Mouse (Mus musculus): ENCODE measurements around the gene Dennd2a.

GRCm38 (mm10) chr6:39425181-39425580 is 132.5 kb downstream of the Dennd2a start:
- TF ChIP-seq POLR2A (IDR thresholded peaks at IDR 0.05; ENCODE audit: insufficient read depth, low read depth, low read length) (no peak), CTCF (IDR thresholded peaks at IDR 0.05; ENCODE audit: insufficient read depth, low read depth, low read length) (no peak)
